Mouse (Mus musculus) frontal cortex, postnatal 10 days (tissue): ENCODE measurements around the gene Ddx6.
"Not testable (repeated sequence)": the region's sequence is repeated elsewhere in the genome, so short reads cannot be mapped to it uniquely, and the experiment has no call there.

Experiments used
- DNase-seq, 2 experiments: peaks; one replicate each; pipeline ENCODE4 v3.0.0; 2022; ENCODE audit warnings: low spot score in 2 of 2, mixed read lengths in 1 of 2

Gene Ddx6

GRCm38 (mm10) chr9:44593886-44594285 is 10.8 kb upstream of the Ddx6 start:
- no peak for DNase-seq

DNA sequence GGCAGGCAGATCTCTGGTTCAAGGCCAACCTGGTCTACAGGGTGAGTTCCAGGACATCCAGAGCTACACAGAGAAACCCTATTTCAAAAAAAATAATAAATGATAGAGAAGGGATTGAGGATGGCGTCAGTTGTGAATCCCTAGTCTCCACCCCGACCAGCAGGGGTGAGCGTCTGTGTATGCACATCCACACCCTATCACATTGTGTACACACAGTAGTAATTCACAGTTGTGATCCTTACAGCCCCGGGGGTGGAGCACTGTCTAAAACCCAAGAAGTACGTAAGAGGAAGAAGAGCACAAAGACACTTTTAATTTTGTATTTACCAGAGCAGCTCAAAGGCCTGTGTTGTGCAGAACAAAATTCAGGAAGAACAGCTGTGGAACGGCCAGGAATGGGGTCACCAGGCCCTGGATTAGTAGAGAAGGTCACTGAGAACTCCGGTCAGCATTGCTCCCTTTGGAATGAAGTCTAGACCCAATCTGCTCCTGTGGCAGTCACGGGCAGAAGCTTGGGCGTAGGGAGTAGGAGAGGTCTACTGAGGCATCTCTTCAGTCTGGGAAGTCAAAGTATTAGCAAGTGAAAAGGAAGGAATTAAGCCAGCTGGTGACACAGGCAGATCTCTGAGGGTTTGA is 9.7 kb upstream of the Ddx6 start:
- DNase-seq: no peak

DNA sequence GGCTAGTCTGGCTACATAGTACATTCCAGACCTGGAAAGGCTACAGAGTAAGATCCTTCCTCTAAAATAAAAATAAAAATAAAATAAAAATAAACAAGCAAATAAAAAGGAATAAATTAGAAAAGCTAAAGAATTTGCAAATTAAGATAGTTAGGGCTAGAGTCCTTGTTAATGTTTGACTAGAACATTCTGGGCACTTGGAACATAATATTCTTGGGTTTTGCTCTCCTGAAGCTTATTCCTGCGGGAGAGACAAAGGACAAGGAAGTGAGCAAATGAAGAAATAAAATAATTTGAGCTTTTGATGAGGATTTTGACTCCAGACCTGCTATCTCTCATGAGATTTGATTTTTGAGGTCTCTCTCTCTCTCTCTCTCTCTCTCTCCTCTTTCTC is 9.2 kb upstream of the Ddx6 start:
- no peak for DNase-seq

DNA sequence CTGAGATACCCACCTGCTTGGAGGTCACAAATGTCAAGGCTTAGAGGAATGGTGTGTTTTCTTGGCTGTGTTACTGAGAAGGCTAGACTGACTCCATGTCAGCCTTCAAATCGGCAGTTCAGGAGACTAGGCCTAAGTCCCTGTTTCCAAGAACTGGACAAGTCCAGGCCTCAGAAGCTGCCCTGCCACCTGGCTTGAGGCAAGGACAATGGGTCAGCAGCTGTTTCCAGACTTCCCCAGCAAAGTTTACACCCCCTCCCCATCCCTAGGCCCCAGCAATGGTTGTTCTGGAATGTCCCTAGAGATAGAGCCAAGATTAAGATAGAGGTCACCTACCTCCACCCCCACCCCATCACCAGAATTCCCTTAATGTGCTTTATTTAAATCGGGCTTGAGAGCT is 7.0 kb upstream of the Ddx6 start:
- DNase-seq: no peak

- DNase-seq: no peak
These were observed 5.7 kb upstream of the Ddx6 start for GRCm38 (mm10) chr9:44598899-44599495.

DNA sequence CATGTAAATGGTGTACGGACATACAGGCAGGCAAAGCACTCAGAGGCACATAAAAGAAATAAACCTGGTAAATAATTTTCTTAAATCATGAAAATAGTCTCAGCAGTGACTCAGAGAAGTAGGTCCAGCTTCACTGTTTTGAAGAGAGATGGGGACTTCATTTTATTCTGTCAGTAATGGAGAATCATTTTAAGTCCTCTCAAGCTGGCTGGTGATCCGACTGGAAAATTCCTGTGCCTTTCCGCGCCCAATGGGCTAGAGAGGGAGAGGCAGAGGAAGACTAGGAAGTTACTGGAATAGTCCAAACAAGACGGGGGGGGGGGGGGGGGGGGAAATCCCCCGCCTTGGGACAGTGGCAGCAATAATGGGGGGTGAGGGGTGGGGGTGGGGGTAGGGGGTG is 5.1 kb upstream of the Ddx6 start:
- DNase-seq: no peak

GRCm38 (mm10) chr9:44600801-44601200 is 3.9 kb upstream of the Ddx6 start:
- no peak for DNase-seq

DNA sequence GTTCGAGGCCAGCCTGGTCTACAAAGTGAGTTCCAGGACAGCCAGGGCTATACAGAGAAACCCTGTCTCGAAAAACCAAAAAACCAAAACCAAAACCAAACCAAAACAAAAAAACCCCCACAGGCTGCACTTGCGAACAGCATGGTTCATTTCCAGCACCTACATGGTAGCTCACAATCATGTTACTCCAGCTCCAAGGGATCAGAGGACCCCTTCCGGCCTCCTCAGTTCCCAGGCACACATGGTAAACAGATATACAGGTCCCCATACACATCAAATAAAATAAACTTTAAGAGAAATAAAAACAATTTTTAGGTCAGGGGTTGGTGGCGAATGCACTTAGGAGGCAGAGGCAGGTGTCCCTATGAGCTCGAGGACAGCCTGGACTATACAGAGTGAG is 1.9 kb upstream of the Ddx6 start:
- no peak for DNase-seq

DNA sequence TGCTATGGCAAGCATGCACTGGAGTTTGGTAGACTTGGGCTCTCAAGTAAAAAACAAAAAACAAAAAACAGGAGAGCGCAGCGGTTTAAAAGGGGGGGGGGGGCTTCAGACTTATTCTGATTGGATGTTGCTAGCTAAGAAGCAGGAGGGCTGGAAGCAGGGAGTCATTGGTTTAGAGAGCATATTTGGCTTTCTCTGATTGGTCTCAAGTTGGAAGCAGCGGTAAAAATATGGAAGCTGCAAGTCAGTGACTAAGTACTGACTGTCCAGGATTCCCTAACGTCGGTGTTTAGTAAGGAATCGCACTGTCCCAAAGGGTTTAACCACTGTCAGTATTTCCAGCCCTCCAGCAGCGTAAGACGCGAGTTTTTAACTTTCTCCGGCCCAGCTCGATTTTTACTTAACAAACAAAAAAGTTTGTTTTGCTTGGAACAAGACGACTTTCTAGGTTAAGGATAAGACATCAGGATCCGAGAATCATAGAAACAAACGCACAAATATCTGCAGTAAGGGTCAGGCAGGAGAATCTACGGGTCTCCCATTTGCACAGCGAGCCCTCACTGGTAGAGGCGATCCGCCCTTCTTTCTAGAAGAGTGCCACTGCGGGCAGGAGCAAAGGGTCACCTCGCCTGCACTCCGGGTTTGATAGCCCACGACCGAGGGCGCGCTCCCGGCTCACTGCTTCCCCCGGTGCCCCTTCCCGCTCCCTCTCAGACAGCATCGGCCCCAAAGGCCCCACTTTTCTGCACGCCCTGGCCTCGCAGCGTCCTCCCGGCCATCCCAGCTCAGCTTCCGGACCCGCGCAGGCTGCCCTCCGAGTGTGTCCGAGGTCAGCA is 1.0 kb upstream of the Ddx6 start:
- peak in 1 of 2 experiments; percentile 36 for DNase-seq

DNA sequence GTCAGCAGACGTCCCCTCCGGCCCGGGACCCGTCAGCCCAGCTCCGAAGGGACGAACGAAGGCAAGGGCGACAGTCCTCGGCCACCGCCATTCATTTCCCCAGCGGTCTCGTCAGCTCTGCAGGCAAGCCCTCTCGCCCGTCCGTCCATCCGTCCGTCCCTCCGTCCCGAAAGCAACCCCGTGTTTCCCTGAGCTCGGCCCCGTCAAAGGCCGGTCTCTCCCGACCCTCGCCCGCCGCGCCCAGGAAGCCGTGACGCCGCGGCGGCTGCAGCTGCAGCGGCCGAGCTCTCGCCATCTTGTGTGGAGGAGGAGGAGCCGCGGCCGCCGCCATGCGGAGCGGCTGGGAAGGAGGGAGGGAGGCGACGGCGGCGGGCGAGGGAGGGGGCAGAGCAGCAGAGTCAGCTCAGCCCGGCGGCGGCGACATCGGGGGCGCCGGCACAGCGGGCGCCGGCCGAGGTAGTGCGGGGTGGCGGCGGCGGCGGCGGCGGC is 358 bp upstream of the Ddx6 start:
- peak; percentile 77 to 83 for DNase-seq

- no peak for DNase-seq
These were observed 999 bp downstream of the Ddx6 start for GRCm38 (mm10) chr9:44605616-44606165.

GRCm38 (mm10) chr9:44606646-44607045 is 2.0 kb downstream of the Ddx6 start:
- no peak for DNase-seq

DNA sequence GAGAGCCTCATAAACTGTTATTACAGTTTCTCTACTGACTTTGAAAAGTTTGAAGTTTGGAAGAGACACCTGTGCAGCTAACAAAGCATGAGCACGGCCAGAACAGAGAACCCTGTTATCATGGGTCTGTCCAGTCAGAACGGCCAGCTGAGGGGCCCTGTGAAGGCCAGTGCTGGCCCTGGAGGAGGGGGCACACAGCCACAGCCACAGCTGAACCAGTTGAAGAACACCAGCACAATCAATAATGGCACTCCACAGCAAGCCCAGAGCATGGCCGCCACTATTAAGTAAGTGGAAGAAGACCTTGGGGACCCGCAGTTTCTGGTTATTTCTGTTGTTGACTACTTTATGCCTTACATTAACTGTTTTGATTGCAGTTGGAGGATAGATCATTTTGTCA is 2.6 kb downstream of the Ddx6 start:
- DNase-seq: no peak

DNA sequence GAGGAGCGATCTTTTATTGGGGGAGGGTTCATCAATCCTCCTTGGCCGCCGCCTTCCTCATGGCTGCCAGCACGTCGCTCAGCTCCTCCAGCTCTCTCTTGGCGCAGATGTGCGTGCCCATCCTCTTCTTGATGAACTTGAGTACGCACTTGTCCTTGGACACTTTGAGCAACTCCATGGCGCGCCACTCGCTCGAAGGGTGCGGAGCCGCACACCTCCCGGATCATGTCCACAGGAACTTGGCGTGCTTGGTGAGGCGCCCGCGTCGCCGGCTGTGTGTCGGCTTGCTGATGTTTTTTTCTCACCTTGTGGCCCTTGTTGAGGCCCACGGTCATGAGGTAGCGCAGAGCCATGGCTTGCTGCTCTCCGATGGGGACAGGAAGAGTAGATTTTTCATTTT is 5.7 kb downstream of the Ddx6 start:
- no peak for DNase-seq

DNA sequence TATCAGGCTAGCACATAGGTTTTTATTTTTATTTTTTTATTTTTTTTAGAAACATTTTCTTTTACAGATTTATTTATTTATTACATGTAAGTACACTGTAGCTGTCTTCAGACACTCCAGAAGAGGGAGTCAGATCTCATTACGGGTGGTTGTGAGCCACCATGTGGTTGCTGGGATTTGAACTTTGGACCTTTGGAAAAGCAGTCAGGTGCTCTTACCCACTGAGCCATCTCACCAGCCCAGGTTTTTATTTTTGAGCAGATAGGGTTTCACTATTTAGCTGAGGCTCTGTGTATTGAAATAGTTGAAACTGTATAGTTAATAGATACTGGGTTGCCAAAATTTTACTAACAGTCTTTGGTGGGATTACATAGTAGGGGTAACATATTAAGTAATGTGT is 8.4 kb downstream of the Ddx6 start:
- DNase-seq: not testable (repeated sequence)

DNA sequence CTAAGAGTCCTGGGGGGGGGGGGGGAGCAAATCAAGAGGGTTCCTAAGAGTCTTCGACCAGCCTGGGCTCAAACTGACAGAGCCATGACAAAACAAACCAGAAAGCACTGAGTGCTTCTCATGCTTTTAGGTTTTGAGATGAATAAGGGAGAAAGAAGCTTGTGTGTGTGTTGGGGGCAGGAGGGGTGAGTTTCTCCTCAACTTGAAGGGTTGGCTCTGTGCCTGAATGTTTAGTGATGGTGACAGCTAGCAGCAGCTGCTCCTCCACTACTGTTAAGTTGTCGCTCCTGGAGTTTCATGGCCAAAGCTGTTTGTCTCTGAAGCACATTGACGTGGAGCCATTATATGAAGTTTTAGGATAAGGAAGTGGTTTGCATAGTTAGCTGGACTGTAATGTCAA is 16.4 kb downstream of the Ddx6 start:
- no peak for DNase-seq

DNA sequence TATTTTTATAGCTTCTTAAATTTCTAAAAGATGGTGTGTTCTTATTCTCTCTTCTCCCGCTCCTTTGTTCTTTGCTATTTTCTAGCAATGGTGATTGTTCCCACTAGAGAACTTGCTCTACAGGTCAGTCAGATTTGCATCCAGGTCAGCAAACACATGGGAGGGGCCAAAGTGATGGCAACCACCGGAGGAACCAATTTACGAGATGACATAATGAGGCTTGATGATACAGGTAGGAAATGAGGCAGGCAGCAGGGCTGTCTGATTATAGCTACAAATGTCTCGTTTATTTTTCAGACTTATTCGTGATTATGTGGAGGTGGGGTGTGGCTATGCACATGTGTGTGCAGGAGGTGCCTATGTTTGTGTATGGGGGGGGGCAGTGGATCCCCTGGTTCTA is 19.7 kb downstream of the Ddx6 start:
- DNase-seq: no peak

GRCm38 (mm10) chr9:44626268-44626667 is 21.6 kb downstream of the Ddx6 start:
- no peak for DNase-seq

- no peak for DNase-seq
These were observed 33.0 kb downstream of the Ddx6 start for GRCm38 (mm10) chr9:44637551-44638169.

DNA sequence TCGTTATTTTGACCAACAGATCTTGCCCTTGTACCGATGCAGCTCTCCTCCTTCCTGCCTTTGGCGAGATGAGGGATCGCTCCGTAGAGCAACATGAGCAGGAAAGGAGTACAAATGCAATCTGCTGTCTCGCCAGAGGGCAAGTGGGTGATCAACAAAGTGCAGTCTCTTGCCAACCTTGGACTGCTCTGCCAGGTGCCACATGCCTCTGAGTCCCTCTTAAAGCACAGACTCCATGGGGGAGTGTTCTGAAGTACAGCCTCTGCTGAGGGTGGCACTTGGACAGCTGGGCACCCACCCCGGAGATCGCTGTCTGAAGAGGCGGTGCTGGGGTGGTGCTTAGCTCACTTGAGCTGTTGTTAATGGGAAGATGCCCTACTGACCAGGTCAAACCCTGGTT is 34.0 kb downstream of the Ddx6 start:
- DNase-seq: not testable (repeated sequence)

DNA sequence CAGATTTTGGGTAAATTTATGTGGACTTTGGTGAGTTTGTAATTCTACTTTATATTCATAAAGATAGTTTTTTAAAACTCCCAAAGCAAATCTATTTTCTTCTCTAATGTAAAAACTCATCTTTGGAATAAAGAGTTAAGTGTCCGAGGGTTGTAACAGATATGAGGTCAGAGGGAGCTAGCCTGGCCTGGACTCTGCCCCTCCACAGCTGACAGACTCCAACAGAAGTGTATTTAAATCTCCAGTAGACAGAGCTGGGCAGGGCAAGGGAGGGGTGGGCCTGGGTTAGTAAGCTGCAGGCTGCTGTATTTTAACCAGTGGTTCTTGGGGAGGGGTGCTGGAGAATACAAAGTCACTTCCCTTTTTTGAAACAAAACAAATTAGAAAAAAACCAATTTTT is 35.3 kb downstream of the Ddx6 start:
- DNase-seq: not testable (repeated sequence)
